Mouse (Mus musculus) heart, embryonic 15.5 days (tissue): ENCODE measurements around the gene Hopx. TPM values are rescaled to one million over a fixed set of nuclear protein-coding genes. Genes with fewer than 3 reads are reported as not detected.

Experiments
- ATAC-seq: fragments of 200-750 bp; cut with Nextera tagmentation; replicated peaks from 2 replicates; pipeline ENCODE4 v1.8.0; 2017; ENCODE audit warnings: low read depth, moderate TSS enrichment; ENCODE audit not compliant: insufficient number of reproducible peaks, insufficient read depth, low FRiP score
- H3K27ac ChIP-seq: fragments of 300-500 bp; sonication (generic); 2 replicates; pipeline ENCODE4 v1.5.1; 2015; ENCODE audit warnings: mild to moderate bottlenecking, inconsistent platforms
- H3K27me3 ChIP-seq: fragments of 300-500 bp; sonication (generic); 2 replicates; pipeline ENCODE4 v1.6.1; 2015; ENCODE audit warnings: inconsistent platforms
- H3K36me3 ChIP-seq: fragments of 300-500 bp; sonication (generic); 2 replicates; pipeline ENCODE4 v1.6.1; 2015; ENCODE audit warnings: mild to moderate bottlenecking, inconsistent platforms
- H3K4me1 ChIP-seq: fragments of 300-500 bp; sonication (generic); replicated peaks from 2 replicates; pipeline ENCODE4 v1.6.1; 2015; ENCODE audit warnings: inconsistent platforms
- H3K4me2 ChIP-seq: fragments of 300-500 bp; sonication (generic); 2 replicates; pipeline ENCODE4 v1.6.1; 2015; ENCODE audit warnings: inconsistent platforms, mild to moderate bottlenecking, moderate library complexity
- H3K4me3 ChIP-seq: fragments of 300-500 bp; sonication (generic); 2 replicates; pipeline ENCODE4 v1.5.1; 2015; ENCODE audit warnings: mild to moderate bottlenecking, inconsistent platforms
- H3K9ac ChIP-seq: fragments of 300-500 bp; sonication (generic); 2 replicates; pipeline ENCODE4 v1.6.1; 2015; ENCODE audit warnings: mild to moderate bottlenecking, inconsistent platforms
- H3K9me3 ChIP-seq: fragments of 300-500 bp; sonication (generic); replicated peaks from 2 replicates; pipeline ENCODE4 v1.6.1; 2016; ENCODE audit warnings: inconsistent platforms
- WGBS: fragments of 180-500 bp; shearing (Covaris S2); methylation state at CpG from one replicate; pipeline ENCODE4 v1.1.7; 2015; ENCODE audit warnings: mixed read lengths; 5-methylcytosine and 5-hydroxymethylcytosine counted together
- polyA plus RNA-seq: library from polyadenylated mRNA; unstranded; fragments of >200 nt; fragmentation: Nextera tagmentation; extraction: Ambion mirVana; gene quantifications from 2 replicates; pipeline ENCODE4 v1.2.1, GENCODE M21; 2015

Hopx gene
- polyA plus RNA-seq, 1 experiment from 2014 or later, result 23.6 TPM

GRCm38 (mm10) chr5:77119475-77120422, 4.8 kb upstream of the Hopx start:
- no peak for ATAC-seq
- Histone ChIP-seq H3K9me3 (no peaks in the 10 kb centered on the region), H3K27ac (no peak overlapping the region), H3K4me2 (no peak overlapping the region), H3K4me1 (peaks cover 49% of the 10 kb centered on the region), H3K27me3 (no peaks in the 10 kb centered on the region), H3K9ac (no peak overlapping the region), H3K4me3 (no peak overlapping the region), H3K36me3 (no peaks in the 10 kb centered on the region)
- 81% methylated on average over 19 of the region's 19 CpGs for WGBS

- WGBS, result 64% methylated on average over 9 of the region's 9 CpGs
- H3K36me3 ChIP-seq, result no peaks in the 10 kb centered on the region
- 0 out of 2 replicates have a peak overlapping the region, but pooled peaks have one; percentile 4 for H3K9ac ChIP-seq
- no peak for ATAC-seq
- peak overlapping the region; percentile 61 for H3K4me2 ChIP-seq
- no peaks in the 10 kb centered on the region for H3K27me3 ChIP-seq
- no peaks in the 10 kb centered on the region for H3K9me3 ChIP-seq
- peak overlapping the region; percentile 98 for H3K27ac ChIP-seq
- H3K4me1 ChIP-seq, result peaks cover 23% of the 10 kb centered on the region
- no peak overlapping the region for H3K4me3 ChIP-seq
Measured at GRCm38 (mm10) chr5:77115732-77116131, 811 bp upstream of the Hopx start.

GRCm38 (mm10) chr5:77113773-77114172, 1.1 kb downstream of the Hopx start:
- H3K4me2 ChIP-seq, result peak overlapping the region; percentile 61
- H3K9ac ChIP-seq, result peak overlapping the region; percentile 61; the same call in 1 of the 2 replicates
- H3K4me1 ChIP-seq, result peaks cover 32% of the 10 kb centered on the region
- WGBS, result 51% methylated on average over 3 of the region's 3 CpGs
- peak overlapping the region; percentile 98 for H3K27ac ChIP-seq
- no peaks in the 10 kb centered on the region for H3K27me3 ChIP-seq
- 0 out of 2 replicates have a peak, but pooled peaks cover 4% of the 10 kb centered on the region for H3K36me3 ChIP-seq
- no peaks in the 10 kb centered on the region for H3K9me3 ChIP-seq
- no peak for ATAC-seq
- H3K4me3 ChIP-seq, result peak overlapping the region; percentile 51

GRCm38 (mm10) chr5:77112066-77112465, 2.9 kb downstream of the Hopx start:
- peak overlapping the region; percentile 60 for H3K4me2 ChIP-seq
- H3K9ac ChIP-seq, result peak overlapping the region; percentile 48
- H3K27ac ChIP-seq, result peak overlapping the region; percentile 56

DNA sequence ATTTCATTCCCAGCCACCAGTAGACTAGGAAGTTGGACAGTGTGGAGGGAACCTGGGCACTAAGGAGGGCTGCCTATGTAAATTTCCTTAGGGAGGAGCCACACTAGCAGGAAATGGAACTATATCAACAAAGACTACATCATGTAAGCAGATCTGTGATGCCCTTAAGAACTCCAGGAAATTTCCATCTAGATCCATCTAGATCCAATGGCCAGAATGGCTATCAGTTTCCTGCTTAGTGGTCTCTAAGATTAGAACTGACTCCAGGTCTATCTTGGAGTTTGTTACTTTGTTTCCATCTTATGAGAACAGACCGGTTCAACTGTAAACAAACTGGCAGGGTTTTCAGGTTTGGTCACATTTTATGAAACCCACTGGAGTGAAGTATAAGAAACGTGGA, 5.1 kb downstream of the Hopx start:
- Histone ChIP-seq H3K36me3 (0 out of 2 replicates have a peak, but pooled peaks cover 8% of the 10 kb centered on the region), H3K4me3 (no peak overlapping the region), H3K9me3 (no peaks in the 10 kb centered on the region), H3K27me3 (no peaks in the 10 kb centered on the region), H3K4me2 (no peak overlapping the region), H3K27ac (no peak overlapping the region), H3K4me1 (peaks cover 27% of the 10 kb centered on the region), H3K9ac (no peak overlapping the region)
- no peak for ATAC-seq
- WGBS, result 78% methylated on average over 2 of the region's 2 CpGs

More at GRCm38 (mm10) chr5:77112066-77112465, 2.9 kb downstream of the Hopx start:
- Histone ChIP-seq H3K4me3 (peak overlapping the region; percentile 41), H3K9me3 (no peaks in the 10 kb centered on the region), H3K36me3 (0 out of 2 replicates have a peak, but pooled peaks cover 8% of the 10 kb centered on the region), H3K27me3 (no peaks in the 10 kb centered on the region), H3K4me1 (peaks cover 29% of the 10 kb centered on the region)
- 36% methylated on average over 2 of the region's 2 CpGs for WGBS
- ATAC-seq, result no peak

- no peak for ATAC-seq
- 0 out of 2 replicates have a peak, but pooled peaks cover 8% of the 10 kb centered on the region for H3K36me3 ChIP-seq
- H3K4me2 ChIP-seq, result no peak overlapping the region
- no peak overlapping the region for H3K4me3 ChIP-seq
- 92% methylated on average over 6 of the region's 6 CpGs for WGBS
- no peak overlapping the region for H3K9ac ChIP-seq
- H3K27ac ChIP-seq, result no peak overlapping the region
- no peaks in the 10 kb centered on the region for H3K27me3 ChIP-seq
- H3K9me3 ChIP-seq, result no peaks in the 10 kb centered on the region
- peaks cover 32% of the 10 kb centered on the region for H3K4me1 ChIP-seq
Measured at GRCm38 (mm10) chr5:77108806-77109205, 6.1 kb downstream of the Hopx start.

- Histone ChIP-seq H3K4me3 (no peak overlapping the region), H3K27me3 (no peaks in the 10 kb centered on the region), H3K36me3 (peaks cover 13% of the 10 kb centered on the region; the same call in 1 of the 2 replicates), H3K4me2 (no peak overlapping the region), H3K27ac (no peak overlapping the region), H3K4me1 (peaks cover 40% of the 10 kb centered on the region), H3K9ac (no peak overlapping the region), H3K9me3 (no peaks in the 10 kb centered on the region)
- WGBS, result 87% methylated on average over 11 of the region's 11 CpGs
- ATAC-seq, result no peak
Measured at GRCm38 (mm10) chr5:77107146-77107822, 7.6 kb downstream of the Hopx start.

- Histone ChIP-seq H3K4me1 (peaks cover 50% of the 10 kb centered on the region), H3K4me3 (no peak overlapping the region), H3K9me3 (no peaks in the 10 kb centered on the region), H3K27me3 (no peaks in the 10 kb centered on the region), H3K36me3 (peaks cover 8% of the 10 kb centered on the region; the same call in 1 of the 2 replicates), H3K27ac (peak overlapping the region; percentile 15; the same call in 1 of the 2 replicates), H3K9ac (no peak overlapping the region), H3K4me2 (no peak overlapping the region)
- WGBS, result 78% methylated on average over 15 of the region's 15 CpGs
- no peak for ATAC-seq
Measured at GRCm38 (mm10) chr5:77102522-77103365, 12.2 kb downstream of the Hopx start.

- Histone ChIP-seq H3K9me3 (no peaks in the 10 kb centered on the region), H3K27ac (0 out of 2 replicates have a peak overlapping the region, but pooled peaks have one; percentile 3)
Measured at GRCm38 (mm10) chr5:77100691-77101090, 14.2 kb downstream of the Hopx start.

DNA sequence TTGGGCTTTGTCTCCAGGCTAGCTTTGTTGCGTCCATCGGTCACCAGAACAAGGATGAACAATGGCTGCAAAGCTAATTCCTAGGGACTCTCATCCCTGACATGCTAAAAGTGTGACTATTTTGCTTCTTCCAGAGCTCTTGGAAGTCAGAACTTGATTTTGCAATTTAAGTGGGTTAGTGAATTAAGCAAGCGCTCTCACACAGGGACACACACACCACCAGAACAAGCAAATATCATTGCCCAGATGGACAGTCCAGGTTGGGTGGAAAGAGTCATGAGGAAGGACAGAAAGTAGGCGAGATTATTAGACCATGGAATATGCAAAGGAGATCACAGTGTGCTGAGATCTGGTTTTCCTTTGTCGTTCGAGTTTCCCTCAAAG, 14.9 kb downstream of the Hopx start:
- ATAC-seq, result no peak
- Histone ChIP-seq H3K9ac (no peak overlapping the region), H3K9me3 (no peaks in the 10 kb centered on the region), H3K36me3 (peaks cover 8% of the 10 kb centered on the region; the same call in 1 of the 2 replicates), H3K4me2 (no peak overlapping the region), H3K4me1 (peaks cover 61% of the 10 kb centered on the region), H3K4me3 (no peak overlapping the region), H3K27ac (peak overlapping the region; percentile 17; the same call in 1 of the 2 replicates), H3K27me3 (no peaks in the 10 kb centered on the region)
- WGBS, result 67% methylated on average over 6 of the region's 6 CpGs

More at GRCm38 (mm10) chr5:77100691-77101090, 14.2 kb downstream of the Hopx start:
- Histone ChIP-seq H3K27me3 (no peaks in the 10 kb centered on the region), H3K9ac (no peak overlapping the region), H3K4me1 (peaks cover 63% of the 10 kb centered on the region), H3K4me3 (no peak overlapping the region), H3K4me2 (no peak overlapping the region), H3K36me3 (peaks cover 8% of the 10 kb centered on the region; the same call in 1 of the 2 replicates)
- ATAC-seq, result no peak
- 78% methylated on average over 6 of the region's 6 CpGs for WGBS
